Mouse (Mus musculus) left cerebral cortex, adult 2 months (tissue): Measurements from ENCODE around the gene Tmx2. TPM values are rescaled to one million over a fixed set of nuclear protein-coding genes. Genes with fewer than 3 reads are reported as not detected.
"Not testable (repeated sequence)": the region's sequence is repeated elsewhere in the genome, so short reads cannot be mapped to it uniquely, and the experiment has no call there.

ENCODE experiments used
- DNase-seq, 2 experiments: peaks; one replicate each; pipeline ENCODE4 v3.0.0; 2021 to 2022; ENCODE audit warnings: low spot score in 2 of 2, mixed read lengths in 1 of 2; ENCODE audit errors: extremely low spot score in 1 of 2
- H3K27ac ChIP-seq: fragments of 200-600 bp; 2 replicates; pipeline ENCODE4 v1.8.1; 2022
- H3K4me3 ChIP-seq: fragments of 200-600 bp; 2 replicates; pipeline ENCODE4 v1.8.1; 2022
- CTCF ChIP-seq: fragments of 200-600 bp; IDR thresholded peaks from 2 replicates; pipeline ENCODE4 v1.8.1; 2022; ENCODE audit warnings: antibody characterized with exemption, mild to moderate bottlenecking, moderate library complexity
- intact Hi-C: fragments of 180-260 bp; cut with DNase I; formaldehyde crosslinking; loops from one replicate; pipeline ENCODE4 v1.15.1; 2025
- total RNA-seq, 2 experiments: library from RNA; stranded (reverse); gene quantifications; 2 replicates each; pipeline ENCODE4 v1.2.3; 2021

Tmx2 gene
- total RNA-seq, 2 experiments from 2014 or later, result 224 to 239 TPM

GRCm38 (mm10) chr2:84682605-84683183 is 3.8 kb upstream of the Tmx2 start:
- no peak for TF ChIP-seq CTCF
- intact Hi-C loops, result no loop called here
- H3K27ac ChIP-seq, result no peak overlapping the region
- DNase-seq, result no peak
- H3K4me3 ChIP-seq, result no peak overlapping the region

- Histone ChIP-seq H3K27ac (peak within 1 kb of the TSS; percentile 83), H3K4me3 (peak within 1 kb of the TSS; percentile 89)
- peak; percentile 80 to 91 for DNase-seq
- intact Hi-C loops, result no loop called here
- no peak; the same call in 1 of the 2 replicates for TF ChIP-seq CTCF
These were observed 716 bp downstream of the Tmx2 start, which contains the start of the genes Gm28635 and Med19 for GRCm38 (mm10) chr2:84677968-84678880. Gene Gm28635 (minus strand): TSS chr2:84678041. Gene Med19 (plus strand): TSS chr2:84678402.

- intact Hi-C loops, result no loop called here
- Histone ChIP-seq H3K27ac (peak overlapping the region; percentile 83), H3K4me3 (peak overlapping the region; percentile 58)
- TF ChIP-seq CTCF, result peak; percentile 39
- DNase-seq, result no peak
These were observed 1.5 kb downstream of the Tmx2 start for GRCm38 (mm10) chr2:84677270-84677967.

GRCm38 (mm10) chr2:84671535-84671934 is 7.4 kb downstream of the Tmx2 start:
- intact Hi-C loops, H3K4me3 ChIP-seq, H3K27ac ChIP-seq, DNase-seq: not testable (repeated sequence)

GRCm38 (mm10) chr2:84670569-84670933 is 8.4 kb downstream of the Tmx2 start, which contains the start of gene Selenoh:
Gene Selenoh (minus strand): TSS chr2:84670770.
- TF ChIP-seq CTCF, result no peak
- Histone ChIP-seq H3K27ac (peak within 1 kb of the TSS; percentile 81), H3K4me3 (peak within 1 kb of the TSS; percentile 93)
- DNase-seq, result peak; percentile 79 to 83
- intact Hi-C loops, result no loop called here

- intact Hi-C loops, result no loop called here
- Histone ChIP-seq H3K4me3 (peak overlapping the region; percentile 93), H3K27ac (peak overlapping the region; percentile 81)
- DNase-seq, result no peak
- TF ChIP-seq CTCF, result no peak
These were observed 8.9 kb downstream of the Tmx2 start for GRCm38 (mm10) chr2:84669828-84670568.

- no peak for TF ChIP-seq CTCF
- intact Hi-C loops, result no loop called here
- Histone ChIP-seq H3K27ac (no peak overlapping the region), H3K4me3 (no peak overlapping the region)
- DNase-seq, result no peak
These were observed 12.9 kb downstream of the Tmx2 start for GRCm38 (mm10) chr2:84666081-84666480.

- Histone ChIP-seq H3K4me3 (no peak overlapping the region), H3K27ac (no peak overlapping the region)
- DNase-seq, result no peak
- intact Hi-C loops, result no loop called here
- TF ChIP-seq CTCF, result peak; percentile 56
These were observed 16.1 kb downstream of the Tmx2 start for GRCm38 (mm10) chr2:84662866-84663265.

GRCm38 (mm10) chr2:84660253-84660652 is 18.7 kb downstream of the Tmx2 start:
- peak in 1 of 2 experiments; percentile 34 for DNase-seq
- no peak overlapping the region for H3K27ac ChIP-seq
- no peak overlapping the region for H3K4me3 ChIP-seq
- intact Hi-C loops, result loop anchor here (2.0 kb wide), 2 partner anchors 41 to 205 kb away; no protein-coding TSS in a partner anchor
- peak; percentile 69 for TF ChIP-seq CTCF

GRCm38 (mm10) chr2:84658806-84659205 is 20.1 kb downstream of the Tmx2 start, which contains the start of gene Btbd18:
Gene Btbd18 (plus strand): TSS chr2:84659079.
- no peak within 1 kb of the TSS for H3K27ac ChIP-seq
- no peak within 1 kb of the TSS for H3K4me3 ChIP-seq
- intact Hi-C loops, result no loop called here
- no peak for DNase-seq
- TF ChIP-seq CTCF, result no peak

- TF ChIP-seq CTCF, result no peak
- no peak for DNase-seq
- H3K4me3 ChIP-seq, result no peak overlapping the region
- intact Hi-C loops, result no loop called here
- no peak overlapping the region for H3K27ac ChIP-seq
These were observed 23.1 kb downstream of the Tmx2 start for GRCm38 (mm10) chr2:84655864-84656263.
